Mouse (Mus musculus) testis, postnatal 14 days (tissue): ENCODE measurements around the gene Tmtc1.
A peak's percentile ranks its signal among the peaks of the same experiment; 100 is the strongest.

Source experiments
- DNase-seq: peaks from one replicate; pipeline ENCODE4 v3.0.0; 2021; ENCODE audit warnings: low spot score

The Tmtc1 gene

GRCm38 (mm10) chr6:148310981-148311380, 133.2 kb downstream of the Tmtc1 start:
- no peak for DNase-seq

DNA sequence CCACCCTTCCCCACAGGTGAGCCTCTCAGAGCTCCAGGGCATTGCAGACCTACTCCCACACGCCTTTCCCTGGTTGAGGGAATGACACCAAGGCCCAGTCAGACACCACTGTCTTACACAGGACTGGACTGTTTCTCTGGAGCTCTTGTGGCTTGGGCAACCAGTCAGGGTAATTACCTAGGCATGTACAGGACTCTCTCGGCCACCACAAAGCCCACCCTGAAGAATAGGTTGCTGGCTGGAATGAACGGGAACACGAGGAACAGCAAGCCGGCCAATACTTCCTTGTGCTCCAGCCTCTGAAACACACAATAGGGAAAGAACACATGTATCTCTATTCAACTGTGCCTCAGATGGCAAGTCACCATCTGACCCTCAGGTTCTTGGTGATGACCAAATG, 138.4 kb downstream of the Tmtc1 start:
- no peak for DNase-seq

DNA sequence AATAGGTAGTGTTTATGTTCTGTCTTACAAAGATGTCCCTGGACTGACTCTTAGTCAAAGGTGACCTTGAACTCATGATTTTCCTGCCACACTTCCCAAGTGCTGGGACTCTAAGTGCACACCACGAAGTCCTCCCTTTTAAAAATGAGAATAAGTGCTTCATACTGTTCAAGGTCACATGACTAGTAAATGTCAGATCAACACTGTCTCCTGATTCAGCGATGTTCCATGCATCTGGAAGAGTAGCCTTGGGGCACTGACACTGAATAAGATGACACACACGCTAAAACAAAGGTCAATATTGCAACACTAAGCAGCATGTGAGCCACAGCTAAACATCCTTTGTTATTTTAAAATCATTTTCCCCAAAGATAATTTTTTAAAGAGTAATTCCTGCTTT, 139.0 kb downstream of the Tmtc1 start:
- DNase-seq: no peak

DNA sequence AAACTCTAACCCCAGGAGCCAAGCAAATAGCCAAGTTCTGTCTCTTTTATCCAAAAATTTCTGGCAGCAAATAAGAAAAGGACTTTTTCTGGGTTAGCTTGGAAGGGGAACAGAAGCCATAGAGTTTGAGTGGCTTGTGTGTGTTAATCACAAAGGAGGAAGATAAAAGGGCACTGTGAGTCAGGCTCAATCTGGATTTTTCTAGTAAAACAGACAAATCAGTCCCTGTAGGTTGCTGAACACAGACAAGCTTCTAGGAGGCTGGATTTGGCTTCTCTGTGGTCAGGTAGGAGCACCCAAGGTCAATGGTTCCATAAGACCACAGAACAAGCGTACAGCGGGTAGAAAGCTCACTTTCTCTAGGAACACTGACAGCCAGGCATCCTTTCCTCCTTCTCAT, 141.9 kb downstream of the Tmtc1 start:
- no peak for DNase-seq

DNA sequence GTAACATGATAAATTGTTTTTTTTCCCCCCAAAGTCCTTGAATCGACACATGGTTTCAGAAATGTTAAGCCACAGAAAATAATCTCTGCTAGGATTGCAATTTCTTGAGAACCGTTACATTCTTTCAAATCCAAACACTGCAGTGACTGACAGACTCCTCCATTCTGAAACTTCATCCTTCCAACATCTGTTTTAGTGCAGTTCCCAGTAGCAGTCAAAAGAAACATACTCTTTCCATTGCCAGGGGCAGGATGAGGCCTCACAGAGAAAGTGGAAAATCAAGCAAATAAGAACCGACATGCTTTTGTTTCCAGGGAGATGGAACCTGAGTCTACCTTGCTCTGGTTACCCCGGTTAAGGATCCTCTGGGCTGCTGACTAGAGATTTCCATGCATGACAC, 147.1 kb downstream of the Tmtc1 start:
- DNase-seq: peak; percentile 9

- DNase-seq: no peak
These were observed 147.8 kb downstream of the Tmtc1 start for GRCm38 (mm10) chr6:148296418-148296817.

- DNase-seq: no peak
These were observed 149.7 kb downstream of the Tmtc1 start for GRCm38 (mm10) chr6:148294506-148294905.

GRCm38 (mm10) chr6:148290865-148291264, 153.3 kb downstream of the Tmtc1 start:
- no peak for DNase-seq

- no peak for DNase-seq
These were observed 160.8 kb downstream of the Tmtc1 start for GRCm38 (mm10) chr6:148283224-148283881.

DNA sequence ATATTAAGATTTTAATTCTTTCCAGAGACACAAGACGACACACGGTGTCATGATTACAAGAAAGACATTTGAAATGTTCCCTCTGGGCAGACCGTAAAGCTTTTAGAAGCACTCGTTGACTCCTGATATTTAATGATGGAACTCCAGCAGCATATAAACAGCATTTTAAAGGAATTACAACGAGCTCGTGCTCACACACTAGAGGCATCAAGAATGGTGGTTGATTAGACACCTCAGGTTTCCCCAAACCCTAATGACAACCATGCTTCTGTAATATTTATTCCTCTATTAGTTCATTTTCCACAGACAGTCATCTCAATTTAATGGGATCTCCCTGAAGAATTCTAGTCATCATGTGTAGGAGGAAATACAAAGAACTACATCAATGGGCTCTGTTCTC, 164.9 kb downstream of the Tmtc1 start:
- DNase-seq: no peak

- no peak for DNase-seq
These were observed 167.8 kb downstream of the Tmtc1 start for GRCm38 (mm10) chr6:148276418-148276817.

GRCm38 (mm10) chr6:148275046-148275445, 169.1 kb downstream of the Tmtc1 start:
- no peak for DNase-seq

GRCm38 (mm10) chr6:148260729-148261101, 183.5 kb downstream of the Tmtc1 start:
- DNase-seq: no peak

DNA sequence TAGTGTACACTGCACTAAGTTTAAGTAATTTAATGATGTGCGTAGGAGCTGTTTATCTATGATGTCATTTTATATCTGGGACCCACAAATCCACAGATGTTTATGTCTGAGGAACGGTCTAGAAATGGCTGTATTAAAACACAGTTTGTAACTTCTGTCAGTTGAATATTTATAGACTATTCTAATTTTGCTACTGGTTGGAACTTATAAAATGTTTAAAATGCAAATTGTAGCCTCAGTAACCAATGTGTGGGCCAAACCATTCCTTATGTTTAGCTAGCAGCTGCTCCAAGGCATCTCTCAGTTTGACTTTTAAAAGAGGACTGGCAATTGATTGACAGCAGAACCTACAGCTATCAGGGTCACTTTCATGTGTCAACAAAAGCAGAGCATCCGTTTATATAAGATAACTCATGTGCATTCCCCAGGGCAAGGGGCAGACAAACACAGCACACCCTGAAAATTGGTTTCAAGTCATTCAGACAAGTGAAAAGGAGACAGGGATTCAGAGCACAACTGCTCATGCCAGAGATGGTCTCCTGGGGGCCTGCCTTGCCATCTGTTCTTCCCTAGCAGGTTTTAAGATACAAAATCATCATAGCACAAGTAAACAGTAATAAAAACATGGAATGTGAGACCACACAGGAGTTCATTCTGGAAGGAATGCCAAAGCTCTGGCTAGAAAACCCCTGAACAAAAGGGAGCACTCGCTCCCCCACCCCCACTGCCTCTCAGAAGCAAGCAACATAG, 184.0 kb downstream of the Tmtc1 start:
- DNase-seq: peak; percentile 30

- no peak for DNase-seq
These were observed 185.1 kb downstream of the Tmtc1 start for GRCm38 (mm10) chr6:148259074-148259473.

- DNase-seq: no peak
These were observed 186.4 kb downstream of the Tmtc1 start for GRCm38 (mm10) chr6:148257805-148258204.

GRCm38 (mm10) chr6:148256109-148256508, 188.1 kb downstream of the Tmtc1 start:
- no peak for DNase-seq

DNA sequence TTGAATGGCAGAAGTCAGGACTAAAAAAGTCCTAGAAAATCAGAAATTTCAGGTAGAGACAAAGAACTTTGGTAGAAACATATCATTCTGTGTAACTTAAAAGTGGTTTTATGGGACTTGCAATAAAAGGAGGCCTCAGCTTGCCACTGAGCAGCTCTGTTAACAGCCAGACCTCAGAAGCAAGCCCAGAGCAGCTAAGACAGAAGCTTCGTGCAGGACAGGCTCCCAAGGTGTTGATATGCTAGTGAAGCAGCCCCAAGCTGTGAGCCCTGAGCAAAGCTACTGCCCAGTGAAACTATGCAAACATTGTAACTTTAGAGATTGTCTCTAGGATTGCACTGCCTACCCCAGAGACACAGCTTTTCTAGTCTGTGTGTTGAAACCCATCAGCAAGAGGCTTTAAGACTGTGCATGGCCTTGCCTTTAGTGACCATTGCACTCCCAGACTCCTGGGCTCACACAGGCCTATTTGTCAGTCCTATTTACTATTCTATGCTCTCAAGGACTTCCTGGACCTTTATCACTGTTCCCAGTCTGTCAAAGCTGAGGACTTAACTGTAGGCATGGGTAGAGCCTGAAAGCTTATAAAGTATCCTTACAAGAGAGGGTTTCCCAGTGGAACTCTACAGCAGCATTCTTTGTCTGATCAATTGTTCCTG, 188.7 kb downstream of the Tmtc1 start:
- no peak for DNase-seq

DNA sequence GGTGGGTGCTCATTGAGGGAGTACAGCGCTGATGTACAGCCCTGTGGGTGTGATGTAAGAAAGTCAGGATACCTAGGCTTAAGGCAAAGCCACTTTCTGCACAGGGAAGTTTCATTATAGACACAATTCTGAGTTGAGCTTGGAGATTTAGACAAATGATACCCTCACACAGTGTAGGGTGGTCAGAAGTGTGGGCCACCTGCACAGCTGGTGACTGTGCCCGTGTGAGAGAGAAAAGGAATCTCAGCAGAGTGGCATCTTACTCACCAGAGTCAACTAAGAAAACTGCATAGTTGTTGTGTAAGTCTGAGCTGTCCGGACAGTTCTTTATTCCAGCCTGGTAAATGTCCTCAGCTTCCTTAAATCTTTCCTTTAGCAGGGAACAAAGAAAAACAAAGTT, 195.0 kb downstream of the Tmtc1 start:
- DNase-seq: no peak

DNA sequence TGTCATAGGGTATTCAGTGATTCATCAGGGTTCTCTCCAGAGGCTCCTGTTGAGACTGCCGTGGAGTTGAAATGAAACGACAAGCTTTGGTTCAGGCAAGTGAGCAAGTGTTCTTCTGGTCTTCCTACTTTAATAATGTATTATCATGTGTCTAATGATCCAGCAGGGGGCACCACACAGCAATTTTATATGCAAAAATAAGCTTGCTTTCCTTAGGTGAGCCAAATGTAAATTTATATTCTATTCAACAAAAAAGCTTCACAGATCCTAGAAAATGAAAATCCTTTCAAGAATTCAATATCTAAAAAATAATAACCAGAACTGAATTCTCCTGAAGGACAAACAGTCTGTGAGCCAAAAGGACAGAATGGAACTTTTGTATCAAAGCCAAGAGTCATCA, 195.6 kb downstream of the Tmtc1 start:
- no peak for DNase-seq

DNA sequence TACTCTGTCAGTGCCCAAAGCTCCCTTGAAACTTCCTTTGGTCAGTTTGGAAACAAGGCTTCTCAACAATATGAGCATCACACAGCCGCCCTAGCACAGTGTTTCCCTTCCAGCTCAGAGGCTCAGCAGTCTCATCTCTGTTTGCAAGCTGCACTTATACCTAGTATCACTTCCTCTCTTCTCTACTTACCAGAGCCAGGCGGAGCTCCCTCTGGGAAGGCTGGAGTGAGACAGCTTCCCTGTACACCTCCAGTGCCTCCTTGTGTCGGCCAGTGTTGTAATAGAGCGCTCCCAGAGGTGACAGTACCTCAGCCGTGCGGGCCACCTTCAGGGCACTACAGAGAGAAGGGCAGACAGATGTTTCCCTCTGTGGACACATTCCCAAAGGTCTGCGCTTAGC, 197.6 kb downstream of the Tmtc1 start:
- no peak for DNase-seq

- no peak for DNase-seq
These were observed 199.4 kb downstream of the Tmtc1 start for GRCm38 (mm10) chr6:148244836-148245235.

DNA sequence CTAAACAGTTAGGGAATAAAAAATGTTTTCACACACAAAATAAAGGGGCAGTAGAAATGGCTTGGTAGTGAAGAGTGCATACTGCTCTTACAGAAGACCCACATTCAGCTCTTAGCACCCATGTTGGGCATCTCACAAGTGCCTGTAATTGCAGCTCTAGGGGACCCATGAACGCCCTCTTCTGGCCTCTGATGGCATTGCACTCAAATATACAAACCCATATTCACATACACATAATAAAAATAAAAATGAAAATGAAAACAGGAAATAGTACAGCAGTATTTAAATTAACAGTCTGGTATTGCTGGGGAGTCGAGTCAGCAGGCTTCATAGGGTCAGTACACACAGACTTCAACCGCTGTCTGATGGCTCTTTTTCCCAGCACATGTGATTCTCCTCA, 201.9 kb downstream of the Tmtc1 start:
- no peak for DNase-seq
